Mouse (Mus musculus): ENCODE measurements around the gene Abca8b. TPM values are rescaled to one million over a fixed set of nuclear protein-coding genes. Genes with fewer than 3 reads are reported as not detected.

The Abca8b gene
- polyA plus RNA-seq, 1 experiment from 2014 or later: 0.45 TPM

DNA sequence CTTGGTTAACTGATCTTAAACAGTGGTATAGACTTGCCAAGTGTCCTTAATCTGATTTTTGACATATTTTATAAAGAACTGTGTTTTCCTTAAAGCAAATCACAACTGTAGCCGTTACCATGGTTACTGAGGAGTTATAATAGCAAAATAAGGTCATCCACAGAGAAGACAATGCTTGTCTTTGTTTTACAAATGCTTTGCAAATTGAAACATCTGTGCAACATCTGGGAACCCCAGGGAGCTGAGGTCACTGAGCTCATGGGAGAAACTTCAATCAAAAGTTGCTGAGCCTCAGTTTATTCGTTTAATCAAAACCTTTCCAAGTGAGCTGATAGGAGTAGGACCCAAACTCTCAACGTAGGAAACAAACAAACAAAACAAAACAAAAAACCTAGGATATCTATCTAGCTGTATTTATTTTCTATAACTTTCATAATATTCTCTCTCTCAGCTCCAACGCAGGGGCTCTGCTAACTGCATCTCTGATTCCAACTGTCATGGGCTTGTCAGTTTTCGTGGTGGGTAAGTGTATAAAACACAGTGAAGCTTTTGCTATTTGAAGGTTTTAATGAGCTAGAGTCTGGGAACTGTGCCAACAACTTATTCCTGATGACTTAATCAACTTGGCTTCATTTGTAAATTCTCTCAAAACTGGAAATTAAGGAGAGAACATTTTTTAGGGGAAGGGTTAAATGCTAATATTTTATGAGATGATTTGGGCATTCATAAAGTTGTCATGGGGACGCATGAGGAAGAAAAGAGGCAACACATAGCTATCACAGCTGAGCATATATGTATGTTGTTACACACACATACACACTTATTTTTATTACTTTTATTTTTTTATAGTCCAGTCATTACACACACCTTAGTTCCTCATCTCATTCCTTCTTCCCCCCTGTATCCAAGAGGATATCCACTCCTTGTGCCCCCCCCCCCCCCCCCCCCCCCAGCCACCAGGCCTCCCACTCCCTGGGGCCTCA, 92.7 kb downstream of the Abca8b start:
- 34% methylated on average over 6 of the region's 6 CpGs for WGBS

GRCm38 (mm10) chr11:109900491-109901241, 95.0 kb downstream of the Abca8b start:
- H3K27ac ChIP-seq (ENCODE audit: low read length): no peak overlapping the region
- H3K4me1 ChIP-seq (replicated peaks; ENCODE audit: control insufficient read depth, insufficient read depth, low read length): peaks cover 5% of the 10 kb centered on the region; the same call in 1 of the 2 replicates
- no peak overlapping the region for H3K9ac ChIP-seq (ENCODE audit: low read length)
- H3K4me3 ChIP-seq (ENCODE audit: low read length): no peak overlapping the region
- no peaks in the 10 kb centered on the region for H3K36me3 ChIP-seq (ENCODE audit: control insufficient read depth, insufficient read depth, low read length)
- 25% methylated on average over 4 of the region's 4 CpGs for WGBS
- no peak for ATAC-seq (ENCODE audit: low read depth)
- no peaks in the 10 kb centered on the region for H3K27me3 ChIP-seq (ENCODE audit: control insufficient read depth, insufficient read depth, low read depth, low read length)
- no peaks in the 10 kb centered on the region for H3K9me3 ChIP-seq (ENCODE audit: control insufficient read depth, low read length)
- H3K4me2 ChIP-seq (ENCODE audit: low read depth, low read length): no peak overlapping the region

More for the DNA sequence above, 92.7 kb downstream of the Abca8b start:
- Histone ChIP-seq H3K4me3 (ENCODE audit: low read length) (no peak overlapping the region), H3K4me1 (replicated peaks; ENCODE audit: control insufficient read depth, insufficient read depth, low read length) (peaks cover 5% of the 10 kb centered on the region; the same call in 1 of the 2 replicates), H3K27me3 (ENCODE audit: control insufficient read depth, insufficient read depth, low read depth, low read length) (no peaks in the 10 kb centered on the region), H3K9ac (ENCODE audit: low read length) (no peak overlapping the region), H3K36me3 (ENCODE audit: control insufficient read depth, insufficient read depth, low read length) (no peaks in the 10 kb centered on the region), H3K9me3 (ENCODE audit: control insufficient read depth, low read length) (no peaks in the 10 kb centered on the region), H3K27ac (ENCODE audit: low read length) (no peak overlapping the region), H3K4me2 (ENCODE audit: low read depth, low read length) (no peak overlapping the region)
- ATAC-seq (ENCODE audit: low read depth): no peak

- ATAC-seq (ENCODE audit: low read depth): no peak
- Histone ChIP-seq H3K36me3 (ENCODE audit: control insufficient read depth, insufficient read depth, low read length) (no peaks in the 10 kb centered on the region), H3K9me3 (ENCODE audit: control insufficient read depth, low read length) (no peaks in the 10 kb centered on the region), H3K9ac (ENCODE audit: low read length) (no peak overlapping the region), H3K4me2 (ENCODE audit: low read depth, low read length) (no peak overlapping the region), H3K4me1 (replicated peaks; ENCODE audit: control insufficient read depth, insufficient read depth, low read length) (peaks cover 5% of the 10 kb centered on the region; the same call in 1 of the 2 replicates), H3K4me3 (ENCODE audit: low read length) (no peak overlapping the region), H3K27me3 (ENCODE audit: control insufficient read depth, insufficient read depth, low read depth, low read length) (no peaks in the 10 kb centered on the region), H3K27ac (ENCODE audit: low read length) (no peak overlapping the region)
- 82% methylated on average over 6 of the region's 6 CpGs for WGBS
These were observed 96.7 kb downstream of the Abca8b start for GRCm38 (mm10) chr11:109898791-109899467.

DNA sequence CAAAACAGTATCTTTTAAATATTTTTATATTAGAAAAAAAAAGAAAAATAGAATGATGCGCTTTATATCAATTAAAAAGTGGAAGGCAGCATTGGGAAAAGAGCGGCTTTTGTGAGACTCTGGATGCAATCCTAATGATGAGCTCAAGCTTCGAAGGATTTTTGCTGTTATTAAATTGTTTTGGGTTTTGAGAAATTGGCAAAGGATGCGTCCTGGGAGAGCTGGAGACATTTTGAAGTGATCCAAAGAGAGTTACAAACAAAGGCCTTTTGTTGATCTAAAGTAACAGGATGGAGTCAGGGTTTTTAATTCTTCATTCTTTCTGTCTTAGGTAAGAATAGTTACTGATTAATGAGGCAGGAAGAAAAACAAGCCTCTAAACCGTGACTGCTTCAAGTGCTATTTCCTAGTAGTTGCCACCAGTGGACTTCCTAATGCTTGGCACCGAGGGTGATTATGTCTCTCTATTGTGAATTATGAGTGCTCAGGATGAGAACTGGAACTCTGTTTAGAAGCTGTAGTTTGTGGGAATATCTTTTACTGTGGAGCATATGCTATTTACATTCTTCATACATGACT, 99.6 kb downstream of the Abca8b start:
- no peak overlapping the region for H3K4me3 ChIP-seq (ENCODE audit: low read length)
- no peaks in the 10 kb centered on the region for H3K36me3 ChIP-seq (ENCODE audit: control insufficient read depth, insufficient read depth, low read length)
- no peak overlapping the region for H3K4me2 ChIP-seq (ENCODE audit: low read depth, low read length)
- no peaks in the 10 kb centered on the region for H3K9me3 ChIP-seq (ENCODE audit: control insufficient read depth, low read length)
- H3K4me1 ChIP-seq (replicated peaks; ENCODE audit: control insufficient read depth, insufficient read depth, low read length): no peaks in the 10 kb centered on the region; the same call in 1 of the 2 replicates
- WGBS: 51% methylated on average over 6 of the region's 6 CpGs
- H3K9ac ChIP-seq (ENCODE audit: low read length): no peak overlapping the region
- no peak for ATAC-seq (ENCODE audit: low read depth)
- H3K27ac ChIP-seq (ENCODE audit: low read length): no peak overlapping the region
- no peaks in the 10 kb centered on the region for H3K27me3 ChIP-seq (ENCODE audit: control insufficient read depth, insufficient read depth, low read depth, low read length)

- no peak overlapping the region for H3K4me2 ChIP-seq (ENCODE audit: low read depth, low read length)
- H3K4me1 ChIP-seq (replicated peaks; ENCODE audit: control insufficient read depth, insufficient read depth, low read length): no peaks in the 10 kb centered on the region; the same call in 1 of the 2 replicates
- H3K4me3 ChIP-seq (ENCODE audit: low read length): no peak overlapping the region
- H3K9me3 ChIP-seq (ENCODE audit: control insufficient read depth, low read length): no peaks in the 10 kb centered on the region
- no peaks in the 10 kb centered on the region for H3K36me3 ChIP-seq (ENCODE audit: control insufficient read depth, insufficient read depth, low read length)
- no peak for ATAC-seq (ENCODE audit: low read depth)
- no peak overlapping the region for H3K9ac ChIP-seq (ENCODE audit: low read length)
- 53% methylated on average over 4 of the region's 4 CpGs for WGBS
- H3K27me3 ChIP-seq (ENCODE audit: control insufficient read depth, insufficient read depth, low read depth, low read length): no peaks in the 10 kb centered on the region
- no peak overlapping the region for H3K27ac ChIP-seq (ENCODE audit: low read length)
These were observed 100.1 kb downstream of the Abca8b start for GRCm38 (mm10) chr11:109895496-109895895.

DNA sequence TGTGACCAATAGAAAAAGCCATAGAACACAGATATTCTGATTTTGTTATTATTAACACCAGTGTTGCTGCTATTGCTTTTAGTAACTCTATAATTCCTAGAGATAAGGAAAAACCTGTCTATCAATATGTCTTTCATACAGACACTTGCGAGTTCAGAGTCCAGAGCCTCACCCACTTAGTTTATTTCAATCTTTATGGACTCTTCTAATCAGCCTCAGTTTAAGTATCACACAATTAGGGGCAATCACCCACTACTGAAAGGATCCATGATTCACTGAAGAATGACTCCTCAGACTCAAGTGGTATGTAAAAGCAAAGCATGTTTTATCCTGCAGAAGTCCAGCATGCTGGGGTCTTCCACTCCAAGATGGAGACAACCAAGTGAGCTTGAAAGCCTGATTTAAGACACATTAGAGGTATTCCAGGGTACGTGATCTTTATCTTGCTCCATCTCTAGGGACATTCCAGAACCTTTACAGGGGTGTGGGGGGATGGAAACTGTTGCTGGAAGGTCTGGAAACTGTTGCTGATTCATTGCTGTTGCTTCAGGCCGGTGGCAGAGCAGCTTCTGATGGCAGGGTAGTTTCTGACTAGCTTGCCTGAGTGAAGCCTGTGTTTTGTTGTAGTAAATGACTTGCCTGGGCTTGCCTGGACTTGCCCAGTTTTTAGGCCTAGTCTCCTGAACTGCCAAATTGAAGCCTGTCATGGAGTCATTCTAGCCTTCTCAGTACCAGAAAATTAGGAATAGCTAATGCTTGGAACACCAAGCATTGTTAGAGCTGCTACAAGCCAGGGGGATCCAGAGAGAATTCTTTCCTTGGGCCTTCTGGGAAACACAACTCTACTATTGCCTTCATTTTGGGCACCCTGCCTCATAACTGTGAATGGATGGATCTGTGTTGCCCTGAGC, 101.5 kb downstream of the Abca8b start:
- H3K4me3 ChIP-seq (ENCODE audit: low read length): no peak overlapping the region
- no peak for ATAC-seq (ENCODE audit: low read depth)
- H3K9ac ChIP-seq (ENCODE audit: low read length): no peak overlapping the region
- no peaks in the 10 kb centered on the region for H3K27me3 ChIP-seq (ENCODE audit: control insufficient read depth, insufficient read depth, low read depth, low read length)
- 76% methylated on average over 3 of the region's 3 CpGs for WGBS
- H3K36me3 ChIP-seq (ENCODE audit: control insufficient read depth, insufficient read depth, low read length): no peaks in the 10 kb centered on the region
- no peaks in the 10 kb centered on the region; the same call in 1 of the 2 replicates for H3K4me1 ChIP-seq (replicated peaks; ENCODE audit: control insufficient read depth, insufficient read depth, low read length)
- no peaks in the 10 kb centered on the region for H3K9me3 ChIP-seq (ENCODE audit: control insufficient read depth, low read length)
- H3K4me2 ChIP-seq (ENCODE audit: low read depth, low read length): no peak overlapping the region
- H3K27ac ChIP-seq (ENCODE audit: low read length): no peak overlapping the region

DNA sequence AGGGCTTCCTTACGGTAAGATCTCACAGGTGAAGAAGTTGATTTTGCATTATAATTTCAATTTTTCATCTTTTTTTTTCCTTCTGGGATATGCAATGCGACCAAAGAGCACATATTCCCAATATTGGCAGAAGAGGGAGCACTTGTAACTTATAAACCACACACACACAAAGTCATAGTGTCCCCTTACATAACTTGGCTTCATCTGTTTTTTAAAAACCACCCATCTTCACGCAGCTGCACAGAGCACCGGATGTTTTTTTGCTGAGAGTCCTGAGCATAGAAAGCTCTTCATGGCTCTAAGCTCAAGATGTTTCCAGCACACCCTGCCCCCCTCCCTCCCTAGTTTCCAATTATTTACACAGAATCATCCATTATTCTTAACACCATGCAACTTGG, 103.7 kb downstream of the Abca8b start:
- peak; percentile 84 for ATAC-seq (ENCODE audit: low read depth)
- H3K4me2 ChIP-seq (ENCODE audit: low read depth, low read length): no peak overlapping the region
- no peaks in the 10 kb centered on the region for H3K36me3 ChIP-seq (ENCODE audit: control insufficient read depth, insufficient read depth, low read length)
- no peak overlapping the region for H3K4me3 ChIP-seq (ENCODE audit: low read length)
- 53% methylated on average over 4 of the region's 4 CpGs for WGBS
- no peak overlapping the region for H3K9ac ChIP-seq (ENCODE audit: low read length)
- 0 out of 2 replicates have a peak, but pooled peaks cover 3% of the 10 kb centered on the region for H3K9me3 ChIP-seq (ENCODE audit: control insufficient read depth, low read length)
- no peaks in the 10 kb centered on the region for H3K27me3 ChIP-seq (ENCODE audit: control insufficient read depth, insufficient read depth, low read depth, low read length)
- no peaks in the 10 kb centered on the region; the same call in 1 of the 2 replicates for H3K4me1 ChIP-seq (replicated peaks; ENCODE audit: control insufficient read depth, insufficient read depth, low read length)
- no peak overlapping the region for H3K27ac ChIP-seq (ENCODE audit: low read length)

DNA sequence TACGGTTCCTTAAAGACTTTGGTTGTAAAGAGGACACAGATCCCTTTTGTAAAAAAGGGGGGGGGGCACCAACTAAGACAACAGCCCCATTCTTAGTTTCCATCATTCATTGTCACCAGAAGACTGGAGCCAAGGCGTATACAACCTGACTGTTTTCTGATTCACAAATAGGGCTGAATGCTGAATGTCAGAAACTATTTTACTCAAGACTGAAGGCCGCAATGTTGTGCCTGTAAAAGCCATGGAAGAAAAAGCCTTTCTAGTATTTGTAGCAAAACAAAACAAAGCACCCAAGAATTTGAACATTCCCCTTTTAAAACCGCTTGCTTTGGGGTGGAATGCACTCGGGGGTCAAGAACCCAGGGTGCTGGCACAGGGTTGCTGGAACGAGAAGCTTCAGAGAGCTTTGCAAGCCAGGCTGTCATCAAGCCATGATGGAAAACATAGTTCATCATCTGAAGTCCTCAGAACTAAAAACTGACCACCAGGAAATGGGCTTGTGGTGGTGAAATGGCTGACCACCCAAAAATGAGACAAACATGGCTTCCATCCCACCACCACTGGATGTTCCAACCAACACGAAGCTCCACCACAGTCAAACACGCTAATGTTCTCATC, 104.2 kb downstream of the Abca8b start:
- ATAC-seq (ENCODE audit: low read depth): no peak
- H3K9me3 ChIP-seq (ENCODE audit: control insufficient read depth, low read length): 0 out of 2 replicates have a peak, but pooled peaks cover 3% of the 10 kb centered on the region
- no peak overlapping the region for H3K27ac ChIP-seq (ENCODE audit: low read length)
- no peak overlapping the region for H3K4me2 ChIP-seq (ENCODE audit: low read depth, low read length)
- 79% methylated on average over 8 of the region's 8 CpGs for WGBS
- no peaks in the 10 kb centered on the region; the same call in 1 of the 2 replicates for H3K4me1 ChIP-seq (replicated peaks; ENCODE audit: control insufficient read depth, insufficient read depth, low read length)
- H3K9ac ChIP-seq (ENCODE audit: low read length): no peak overlapping the region
- no peaks in the 10 kb centered on the region for H3K27me3 ChIP-seq (ENCODE audit: control insufficient read depth, insufficient read depth, low read depth, low read length)
- no peak overlapping the region for H3K4me3 ChIP-seq (ENCODE audit: low read length)
- no peaks in the 10 kb centered on the region for H3K36me3 ChIP-seq (ENCODE audit: control insufficient read depth, insufficient read depth, low read length)

All from lung, embryonic 16.5 days (tissue).